Mouse (Mus musculus) urinary bladder, adult 18-20 months (tissue): Measurements from ENCODE around the gene Ppig.
A peak's percentile ranks its signal among the peaks of the same experiment; 100 is the strongest.

ENCODE experiments used
- DNase-seq, 2 experiments: peaks; one replicate each; pipeline ENCODE4 v3.0.0; 2022; ENCODE audit warnings: low spot score in 2 of 2, mixed read lengths in 2 of 2

Ppig gene

DNA sequence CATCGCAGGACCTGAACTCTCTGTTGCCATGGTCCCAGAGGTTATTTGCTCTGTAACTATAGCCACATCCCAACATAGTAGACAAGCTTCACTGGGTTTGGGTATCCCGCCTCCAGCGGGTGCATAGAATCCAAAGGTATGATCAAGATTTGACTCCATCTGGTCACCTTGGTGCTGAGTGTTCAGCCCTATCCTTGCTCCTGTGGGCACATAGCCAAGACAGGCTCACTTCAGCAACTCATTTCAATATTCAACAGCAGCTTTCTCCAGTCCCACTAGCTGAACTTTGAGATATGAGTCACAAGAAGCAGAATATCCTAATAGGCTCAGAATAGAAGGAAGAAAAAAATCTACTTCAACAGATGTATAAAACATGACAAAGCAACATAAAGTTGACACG is 41.0 kb downstream of the Ppig start:
- no peak for DNase-seq

DNA sequence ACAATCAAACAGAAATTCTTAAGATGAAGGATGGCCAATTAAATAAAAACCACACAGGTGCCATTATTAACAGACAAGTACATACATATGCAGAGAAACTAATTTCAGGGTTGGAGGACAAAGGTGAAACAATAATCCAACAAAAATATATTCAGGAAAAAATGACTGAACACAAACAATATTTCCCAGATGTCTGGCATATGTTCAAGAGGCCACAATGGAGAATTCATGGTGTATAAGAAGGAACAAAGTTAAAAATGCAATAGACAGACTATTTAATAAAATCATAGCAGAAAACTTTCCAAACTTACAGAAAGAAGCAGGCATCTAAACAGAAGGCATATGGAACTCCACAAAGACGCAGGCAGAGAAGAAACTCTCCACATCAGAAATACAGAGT is 42.4 kb downstream of the Ppig start:
- no peak for DNase-seq

DNA sequence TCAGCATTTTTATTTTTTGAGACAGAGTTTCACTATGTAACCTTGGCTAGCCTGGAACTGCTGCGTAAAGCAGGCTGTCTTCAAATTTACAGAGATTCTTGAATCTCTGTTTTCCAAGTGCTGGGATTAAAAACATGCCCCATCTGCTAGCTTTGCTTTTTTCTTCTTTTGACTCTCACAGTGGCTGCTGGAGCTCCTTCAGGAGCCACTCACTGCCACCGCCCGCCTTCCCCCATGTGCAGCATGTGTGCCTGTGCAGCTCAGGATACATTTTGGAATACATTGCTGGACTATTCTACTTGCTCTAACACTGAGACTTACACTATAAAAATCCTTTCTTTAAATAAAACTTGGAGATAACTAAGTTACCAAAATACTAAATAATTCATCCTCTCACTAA is 51.0 kb downstream of the Ppig start:
- no peak for DNase-seq

DNA sequence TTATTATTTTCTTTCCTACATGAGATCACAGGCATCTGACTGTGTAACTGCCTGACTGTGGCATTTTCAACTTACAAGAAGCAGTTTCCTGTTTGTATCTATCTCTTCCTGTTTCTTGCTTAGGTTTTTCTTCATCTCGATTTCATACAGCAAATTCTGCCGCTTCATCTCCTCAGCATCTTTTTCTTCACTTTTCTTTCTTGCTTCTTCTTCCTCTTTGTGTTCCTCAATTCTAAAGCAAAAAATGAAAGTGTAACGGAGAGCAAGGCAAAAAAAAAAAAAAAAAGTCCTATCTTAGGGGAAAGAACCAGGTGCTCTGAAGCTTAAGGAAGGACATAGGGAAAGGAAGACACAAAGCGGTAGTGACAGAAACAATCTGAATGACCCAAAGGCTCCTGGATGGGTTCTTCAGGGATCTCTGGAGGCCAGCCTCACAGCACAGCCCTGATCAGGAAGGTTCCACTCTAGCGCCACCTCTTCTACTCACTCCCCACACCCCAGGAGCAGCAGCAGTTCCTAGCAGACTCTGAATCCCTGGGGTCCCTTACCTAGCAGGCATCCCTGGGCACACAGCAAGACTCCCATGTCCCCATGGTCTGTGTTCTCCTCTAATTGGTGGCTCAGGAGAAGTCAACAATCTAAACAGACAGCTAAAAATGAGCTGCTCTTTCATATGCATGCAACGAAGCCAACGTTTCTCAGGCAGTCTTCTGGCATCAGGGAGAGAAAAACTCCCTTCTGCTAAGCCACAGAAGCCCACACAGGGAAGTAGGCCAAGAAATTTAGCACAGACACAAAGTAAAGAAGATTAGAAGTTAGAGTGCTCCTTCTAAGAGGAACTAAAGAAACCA is 55.9 kb downstream of the Ppig start:
- no peak for DNase-seq

DNA sequence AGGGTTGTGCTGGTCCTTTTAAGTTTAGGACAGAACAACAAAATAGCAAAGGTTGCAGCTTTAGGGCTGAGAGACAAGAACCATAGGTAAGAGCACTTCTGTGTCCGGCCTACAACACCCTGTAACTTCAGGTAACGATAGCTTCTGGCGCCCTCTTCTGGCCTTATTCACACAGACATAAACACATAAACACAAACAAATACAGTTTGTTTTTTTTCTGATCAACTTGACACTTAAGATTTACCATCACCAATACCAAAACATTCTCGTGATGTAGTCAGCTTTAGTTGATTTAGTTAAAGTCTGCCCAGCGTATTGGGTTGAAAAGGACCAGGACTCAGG is 56.5 kb downstream of the Ppig start:
- no peak for DNase-seq

DNA sequence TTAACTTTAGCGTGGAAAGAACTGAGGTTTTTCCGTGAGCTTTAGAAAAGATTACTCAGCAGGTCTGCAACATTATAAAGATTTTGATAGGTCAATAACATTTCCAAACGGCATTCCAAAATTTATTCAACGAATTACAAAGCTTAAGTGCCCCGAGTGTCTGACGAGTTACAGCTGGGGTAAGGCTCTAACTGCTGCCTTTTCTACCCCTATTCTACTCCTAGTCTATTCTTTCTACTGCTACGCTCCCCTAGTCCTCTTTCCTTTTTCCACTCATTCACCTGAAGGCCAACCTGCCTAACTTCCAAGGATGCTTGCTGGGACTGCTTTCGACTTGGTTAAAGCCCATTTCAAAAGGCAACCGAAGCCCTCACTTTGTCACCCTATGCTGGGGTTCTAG is 66.6 kb downstream of the Ppig start:
- DNase-seq, result no peak

DNA sequence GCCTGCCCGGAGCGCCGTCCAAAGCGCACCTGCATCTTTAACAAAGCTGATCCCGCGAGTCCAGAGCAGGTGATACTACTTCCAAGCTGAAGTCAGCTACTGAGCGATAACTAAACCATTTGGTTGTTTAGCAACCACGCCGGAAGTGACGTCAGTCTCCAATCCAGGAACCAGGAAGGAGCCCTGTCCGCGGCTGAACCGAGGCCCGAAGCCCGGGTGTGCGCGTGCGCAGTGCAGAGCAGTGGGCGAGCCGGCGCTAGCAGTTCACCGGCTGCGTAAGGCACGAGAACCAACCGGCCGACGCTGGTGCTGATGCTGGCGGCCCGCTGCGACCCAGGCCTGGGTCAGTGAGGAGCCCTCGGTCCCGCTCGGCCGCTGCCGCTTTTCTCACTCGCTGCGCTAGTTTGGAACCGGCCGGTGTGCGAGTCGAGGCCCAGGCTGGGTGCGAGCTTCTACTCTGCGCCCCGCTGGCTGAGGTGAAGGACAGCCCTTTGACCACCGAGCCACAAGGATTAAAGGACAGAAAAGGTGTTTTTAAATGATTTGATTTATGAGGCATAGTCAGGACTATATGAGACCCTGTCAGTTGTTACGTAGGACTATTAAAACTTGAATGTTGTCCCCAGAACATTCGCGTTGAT is 67.2 kb downstream of the Ppig start, which contains the start of the genes Ccdc173 and Phospho2:
Gene Ccdc173, minus strand, starts transcription at position 147 of the 641 bp plus-strand sequence.
Gene Phospho2, plus strand, starts transcription at position 195 of the 641 bp plus-strand sequence.
- peak; percentile 88 to 97 for DNase-seq

DNA sequence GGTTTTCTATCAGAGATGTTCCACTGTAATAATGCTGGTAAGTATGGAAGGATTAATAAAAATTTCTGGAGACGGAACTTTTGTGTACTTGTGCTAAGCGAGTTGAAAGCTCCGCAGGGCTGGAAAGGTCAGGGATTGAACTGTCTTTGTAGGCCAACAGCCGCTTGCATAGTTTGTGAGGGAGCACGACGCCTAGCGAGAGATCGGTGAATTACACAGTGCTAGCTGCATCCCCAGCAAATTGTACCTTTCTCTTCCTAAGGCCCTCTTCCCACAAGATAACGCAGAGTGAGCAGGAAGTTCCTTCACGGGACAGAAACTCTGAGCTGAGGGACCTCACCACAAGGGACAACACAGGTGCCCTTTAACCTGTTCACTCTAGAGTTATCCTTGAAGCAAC is 67.9 kb downstream of the Ppig start:
- DNase-seq, result peak; percentile 68 to 80

DNA sequence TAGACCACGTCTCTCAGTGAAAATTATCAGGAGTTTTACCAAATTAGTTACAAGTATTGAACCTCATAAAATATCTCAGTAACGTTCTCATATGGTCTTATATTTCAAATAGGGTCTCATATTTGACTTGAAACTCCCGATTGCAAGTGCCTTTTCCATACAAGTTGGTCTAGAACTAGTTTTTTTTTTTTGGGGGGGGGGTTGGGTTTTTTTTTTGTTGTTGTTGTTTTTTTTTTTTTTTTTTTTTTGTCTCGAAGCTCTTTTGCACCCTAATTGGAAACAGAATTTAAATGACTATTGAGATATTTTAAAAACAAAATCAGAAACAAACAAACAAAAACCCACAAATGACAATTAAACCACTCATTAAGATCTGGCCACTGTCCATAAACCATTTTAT is 68.4 kb downstream of the Ppig start:
- DNase-seq, result no peak

DNA sequence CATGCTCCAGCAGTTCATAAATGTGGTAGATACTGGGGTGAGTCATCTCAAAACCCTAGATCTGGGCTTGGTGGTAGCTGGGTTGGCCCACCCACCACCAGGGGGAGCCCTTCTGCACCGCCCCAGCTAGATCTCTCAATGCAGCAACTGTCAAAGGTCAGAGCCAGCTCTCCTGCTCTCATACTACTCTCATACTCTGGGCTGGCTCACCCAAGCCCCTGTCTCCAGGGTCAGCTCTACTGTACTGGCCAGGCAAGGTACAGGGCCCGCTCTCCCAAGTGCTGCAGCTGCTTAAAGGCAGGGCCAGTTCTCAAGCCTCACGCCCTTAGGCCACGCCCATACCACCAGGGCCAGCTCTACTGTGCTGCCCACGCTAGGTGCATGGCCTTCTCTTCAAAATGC is 80.6 kb downstream of the Ppig start:
- peak; percentile 49 to 55 for DNase-seq
